Mouse (Mus musculus): ENCODE results near the gene Thbs1.
"Not testable (repeated sequence)": the region's sequence is repeated elsewhere in the genome, so short reads cannot be mapped to it uniquely, and the experiment has no call there.

The Thbs1 gene

DNA sequence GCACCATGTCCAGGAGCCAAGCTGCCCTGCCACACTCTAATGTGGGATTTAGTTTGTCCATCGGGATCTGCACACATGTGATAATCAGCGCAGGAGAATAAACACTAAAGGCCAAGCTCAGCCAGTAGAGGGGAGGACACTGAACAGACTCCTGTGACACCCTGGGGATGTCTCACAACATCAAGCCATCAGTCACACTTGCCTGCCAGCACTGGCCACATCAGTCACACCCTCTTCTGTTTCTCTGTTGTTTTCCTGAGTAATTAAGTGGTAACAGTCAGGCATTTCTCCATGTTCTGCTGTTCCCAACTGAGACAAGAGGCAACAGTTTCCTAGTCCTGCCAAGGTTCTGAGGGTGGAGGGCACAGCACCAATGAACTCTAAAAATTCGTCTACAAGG is 36.1 kb downstream of the Thbs1 start:
- DNase-seq (ENCODE audit: low spot score in 2 of 2): not testable (repeated sequence)

DNA sequence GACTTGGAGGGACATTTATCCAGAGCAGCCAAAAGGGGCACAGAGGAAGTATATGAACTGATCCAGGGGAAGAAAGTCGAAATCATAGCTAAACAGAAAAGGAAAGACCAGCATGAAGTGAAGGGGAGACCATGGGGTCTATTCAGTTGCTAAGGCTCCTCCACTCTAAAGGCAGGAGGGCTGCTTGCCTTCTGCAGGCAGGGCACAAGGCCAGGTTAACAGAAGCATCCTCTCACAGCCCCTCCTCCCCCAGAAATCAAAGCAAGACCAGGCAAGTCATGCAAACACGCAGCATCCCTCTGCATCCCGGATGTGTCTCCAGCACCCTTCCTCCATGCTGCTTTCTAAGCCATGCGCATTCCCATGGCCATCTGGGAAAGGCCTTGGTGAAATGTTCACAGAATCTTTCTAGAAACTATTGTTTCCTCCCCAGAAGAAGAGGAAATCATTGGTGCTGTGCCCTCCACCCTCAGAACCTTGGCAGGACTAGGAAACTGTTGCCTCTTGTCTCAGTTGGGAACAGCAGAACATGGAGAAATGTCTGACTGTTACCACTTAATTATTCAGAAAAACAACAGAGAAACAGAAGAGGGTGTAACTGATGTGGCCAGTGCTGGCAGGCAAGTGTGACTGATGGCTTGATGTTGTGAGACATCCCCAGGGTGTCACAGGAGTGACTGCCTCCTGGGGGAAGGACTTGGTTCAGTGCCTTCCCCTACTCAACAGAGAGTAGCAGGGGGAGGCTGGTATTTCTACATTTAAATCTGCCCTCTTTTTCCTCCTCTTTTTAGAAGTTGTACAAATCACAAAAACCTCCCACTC is 36.9 kb downstream of the Thbs1 start:
- DNase-seq (ENCODE audit: low spot score in 2 of 2): no peak

DNA sequence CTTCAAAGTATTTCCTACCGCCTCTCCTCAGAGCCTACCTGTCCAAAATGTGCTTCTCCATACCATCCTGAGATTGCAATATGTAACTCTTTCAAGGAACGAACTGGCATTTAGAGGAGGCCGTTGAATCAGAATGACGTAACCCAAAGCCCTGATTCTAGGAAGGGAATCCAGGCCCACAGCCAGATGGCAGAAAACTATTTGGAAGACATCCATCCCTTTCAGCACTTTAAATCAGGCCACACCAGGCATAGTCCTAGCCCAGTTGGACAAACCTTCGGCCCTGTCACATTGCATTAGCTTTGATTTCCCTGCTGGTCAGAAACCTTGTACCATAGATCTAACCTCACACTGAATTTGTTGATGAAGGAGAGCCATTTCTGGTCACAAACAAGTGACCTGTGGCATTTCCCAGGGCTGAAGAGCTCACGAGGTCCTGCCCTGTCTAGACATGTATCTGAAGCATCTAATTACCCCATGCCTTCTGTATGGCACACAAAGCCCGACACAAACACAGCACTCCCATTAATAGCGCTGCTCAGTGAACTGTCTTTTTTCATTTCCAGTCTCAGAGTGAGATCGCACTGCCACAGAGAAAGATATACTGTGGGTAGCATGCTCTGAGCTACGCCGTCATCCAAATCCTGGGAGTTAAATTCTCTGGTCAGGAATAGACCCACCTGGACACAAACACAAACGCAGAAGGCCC is 38.3 kb downstream of the Thbs1 start:
- DNase-seq (ENCODE audit: low spot score in 2 of 2): peak; percentile 40 to 65

DNA sequence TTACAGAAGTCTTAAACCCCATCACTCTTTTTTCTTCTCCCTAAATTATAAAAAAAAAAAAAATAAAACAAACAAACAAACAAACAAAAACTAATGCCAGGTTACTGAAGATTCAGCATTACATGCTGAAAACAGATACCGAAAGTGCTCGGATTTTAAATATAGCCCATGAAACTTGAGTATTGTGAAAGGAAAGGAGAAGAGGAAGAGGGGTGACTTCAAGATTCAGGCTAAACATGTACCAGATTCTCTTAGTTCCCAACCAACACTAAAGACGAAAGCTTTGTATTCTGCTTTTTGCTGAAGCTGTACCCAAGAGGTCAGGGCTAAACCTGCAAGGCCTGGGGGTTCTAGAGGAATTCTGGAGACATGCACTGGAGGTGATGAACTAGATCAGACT is 46.4 kb downstream of the Thbs1 start:
- no peak for DNase-seq (ENCODE audit: low spot score in 2 of 2)

DNA sequence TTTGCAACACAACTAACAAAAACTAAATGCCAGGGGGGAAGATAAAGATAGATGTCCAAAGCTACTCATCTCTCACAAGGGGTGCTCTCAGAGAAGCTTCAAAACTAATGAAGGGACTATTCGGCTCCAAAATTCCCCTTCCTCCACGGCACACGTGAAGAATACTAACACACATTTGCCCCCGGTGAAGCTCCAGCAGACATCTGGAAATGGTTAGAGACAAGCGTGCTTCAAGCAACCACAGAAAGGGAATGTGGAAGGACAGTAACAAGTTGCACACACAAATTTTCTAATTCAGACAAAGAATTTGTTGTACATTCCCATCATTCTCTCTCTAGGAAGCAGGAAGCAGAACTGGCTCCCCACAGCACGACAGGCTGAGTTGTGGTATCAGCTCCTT is 47.5 kb downstream of the Thbs1 start:
- no peak for DNase-seq (ENCODE audit: low spot score in 2 of 2)

DNA sequence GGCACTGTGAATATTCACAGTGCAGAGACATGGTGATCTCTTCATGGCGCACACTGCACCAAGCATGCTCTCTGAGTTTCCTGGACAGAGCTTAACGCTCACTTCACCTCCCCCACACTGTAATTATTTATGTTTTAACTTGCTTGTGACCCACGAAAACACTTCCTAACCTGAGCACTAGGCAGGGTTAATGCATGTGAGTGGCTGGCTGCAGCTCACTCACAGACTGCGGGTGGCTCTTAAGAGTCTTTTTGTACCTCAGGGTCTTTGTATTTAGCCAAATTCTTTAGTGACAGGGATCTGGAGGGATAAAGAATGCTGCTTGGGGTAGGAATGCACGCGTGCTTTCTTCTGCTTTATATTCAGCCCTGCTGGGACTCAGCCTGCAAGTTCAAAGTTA is 48.9 kb downstream of the Thbs1 start:
- DNase-seq (ENCODE audit: low spot score in 2 of 2): no peak

DNA sequence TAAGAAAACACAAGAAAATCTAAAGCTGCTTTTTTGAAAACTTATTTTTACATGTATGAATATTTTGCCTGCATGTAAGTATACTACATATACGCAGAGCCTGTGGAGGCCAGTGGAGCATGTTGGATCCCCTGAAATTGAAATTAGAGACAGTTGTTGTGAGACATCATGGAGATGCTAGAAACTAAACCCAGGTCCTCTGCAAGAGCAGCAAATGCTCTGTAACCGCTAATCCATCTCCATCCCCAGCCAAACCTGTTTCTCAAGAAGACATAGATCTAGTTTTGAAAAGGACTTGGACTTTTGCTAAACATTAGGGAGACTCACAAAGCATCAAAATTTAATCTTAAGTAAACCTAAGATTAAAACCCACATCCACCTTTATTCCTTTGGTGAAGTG is 49.3 kb downstream of the Thbs1 start:
- DNase-seq (ENCODE audit: low spot score in 2 of 2): no peak

DNA sequence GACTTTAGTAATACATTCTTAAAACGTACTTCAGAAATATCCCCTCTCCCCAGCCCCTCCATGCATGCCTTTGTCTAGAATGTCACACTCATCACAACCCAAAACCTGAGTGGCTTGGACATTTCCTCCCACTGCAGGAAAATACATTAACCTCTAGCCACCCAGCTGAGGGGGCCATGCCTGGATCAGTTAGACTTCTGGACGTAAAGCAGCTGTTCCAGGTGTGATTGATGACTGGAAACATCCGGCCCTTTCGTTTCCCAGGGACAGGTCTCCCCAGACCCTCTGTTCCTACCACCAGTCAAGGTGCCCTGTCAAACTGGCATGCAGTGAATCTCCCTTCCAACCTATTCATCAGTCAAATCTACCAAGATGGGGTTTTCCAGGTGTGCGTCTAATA is 50.8 kb downstream of the Thbs1 start:
- DNase-seq (ENCODE audit: low spot score in 2 of 2): no peak

- no peak for DNase-seq (ENCODE audit: low spot score in 2 of 2)
Measured at GRCm38 (mm10) chr2:118164137-118164536, 52.5 kb downstream of the Thbs1 start.

DNA sequence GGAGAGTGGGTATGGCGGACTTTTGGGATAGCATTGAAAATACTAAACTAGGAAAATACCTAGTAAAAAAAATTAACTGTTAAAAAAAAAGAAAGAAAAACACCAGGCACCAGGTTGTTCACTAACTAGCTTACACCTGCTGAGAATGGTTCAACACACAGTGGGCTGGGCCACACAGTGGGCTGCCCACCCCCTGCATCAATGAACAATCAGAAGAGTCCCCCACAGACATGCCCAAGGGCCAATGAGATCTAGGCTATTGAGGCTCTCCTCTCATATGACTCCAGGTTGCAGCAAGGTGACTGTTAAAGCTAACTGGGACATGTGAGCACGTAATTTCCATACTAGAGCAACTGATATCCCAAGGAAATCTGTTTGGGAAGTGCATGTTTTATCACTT is 54.0 kb downstream of the Thbs1 start:
- no peak for DNase-seq (ENCODE audit: low spot score in 2 of 2)

DNA sequence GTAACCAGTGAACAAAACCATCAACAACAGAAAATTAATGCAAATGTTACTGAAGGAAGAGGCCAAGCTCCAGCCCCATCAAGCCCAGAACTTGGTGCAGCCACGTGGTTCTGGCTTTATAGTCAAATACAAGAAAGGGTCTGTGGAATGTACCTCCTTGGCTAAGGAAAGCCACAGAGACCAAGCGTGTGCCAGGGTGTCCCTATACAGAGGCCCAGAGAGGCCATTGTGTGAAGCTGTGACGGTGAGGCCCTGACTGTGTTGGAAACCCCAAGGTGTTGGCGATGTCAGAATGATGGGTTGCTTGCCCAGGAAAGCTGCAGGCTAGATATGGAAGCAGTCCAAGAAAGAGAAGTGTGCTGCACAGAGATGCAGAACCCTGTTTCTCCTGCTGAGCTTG is 56.1 kb downstream of the Thbs1 start:
- no peak for DNase-seq (ENCODE audit: low spot score in 2 of 2)

DNA sequence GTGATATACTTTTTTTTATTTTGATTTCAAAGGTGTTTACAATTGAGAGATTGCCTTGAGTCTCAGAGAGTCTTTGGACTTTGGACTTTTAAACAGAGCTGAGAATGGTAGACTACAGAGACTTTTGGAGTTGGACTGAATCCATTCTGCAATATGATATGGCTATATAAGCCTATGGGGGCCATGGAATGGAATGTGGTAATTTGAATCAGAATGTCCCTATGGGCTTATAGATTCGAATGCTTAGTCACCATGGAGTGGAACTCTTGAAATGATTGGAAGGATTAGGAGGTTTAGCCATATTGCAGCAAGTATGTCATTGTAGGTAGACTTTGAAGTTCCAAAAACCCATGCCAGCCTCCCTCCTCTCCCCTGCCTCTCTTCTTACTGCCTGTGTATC is 56.5 kb downstream of the Thbs1 start:
- no peak for DNase-seq (ENCODE audit: low spot score in 2 of 2)

DNA sequence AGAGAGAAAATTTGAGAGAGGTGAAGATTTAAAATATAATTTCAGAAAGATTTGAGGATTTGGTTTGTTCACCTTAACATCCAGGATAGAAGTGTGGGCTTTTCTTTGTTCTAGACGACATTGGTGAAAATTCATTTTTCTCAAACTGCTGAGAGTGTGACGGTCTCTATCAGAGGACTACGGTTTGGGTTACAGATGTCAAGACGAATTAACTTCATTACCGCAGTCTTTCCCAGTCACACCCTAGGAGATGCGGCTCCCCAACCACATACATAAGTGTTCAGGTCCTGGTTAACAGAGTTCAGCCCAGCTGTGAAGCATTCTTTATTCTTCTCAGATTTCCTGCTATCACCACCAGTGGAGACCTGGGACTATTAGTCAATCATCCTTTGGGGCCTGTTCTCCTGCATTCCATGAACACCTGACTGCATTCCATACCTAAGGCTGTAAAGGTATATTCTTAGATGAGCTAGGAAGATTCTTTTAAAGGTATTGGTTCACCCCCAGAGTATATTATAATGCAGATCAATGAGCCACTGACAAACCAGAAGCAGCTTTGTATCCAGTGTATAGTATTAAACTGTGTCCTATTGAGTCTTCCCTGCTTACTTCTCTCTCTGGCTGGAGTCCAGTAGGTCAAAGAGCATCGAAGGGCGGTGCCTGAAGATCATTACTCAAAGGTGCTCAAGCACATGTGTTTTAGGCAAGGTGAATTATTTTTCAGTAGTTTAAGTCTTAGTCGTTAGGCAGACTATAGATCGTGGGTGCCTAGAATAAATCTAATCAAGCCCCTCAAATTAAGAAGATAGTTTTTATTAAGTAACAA is 63.1 kb downstream of the Thbs1 start:
- DNase-seq (ENCODE audit: low spot score in 2 of 2): no peak
